Mouse (Mus musculus): ENCODE measurements around the gene Hist1h2ad. TPM values are rescaled to one million over a fixed set of nuclear protein-coding genes. Genes with fewer than 3 reads are reported as not detected.
A peak's percentile ranks its signal among the peaks of the same experiment; 100 is the strongest.
"Not testable (repeated sequence)": the region's sequence is repeated elsewhere in the genome, so short reads cannot be mapped to it uniquely, and the experiment has no call there.

The Hist1h2ad gene
- polyA plus RNA-seq, 1 experiment from 2014 or later = 2.1 TPM

DNA sequence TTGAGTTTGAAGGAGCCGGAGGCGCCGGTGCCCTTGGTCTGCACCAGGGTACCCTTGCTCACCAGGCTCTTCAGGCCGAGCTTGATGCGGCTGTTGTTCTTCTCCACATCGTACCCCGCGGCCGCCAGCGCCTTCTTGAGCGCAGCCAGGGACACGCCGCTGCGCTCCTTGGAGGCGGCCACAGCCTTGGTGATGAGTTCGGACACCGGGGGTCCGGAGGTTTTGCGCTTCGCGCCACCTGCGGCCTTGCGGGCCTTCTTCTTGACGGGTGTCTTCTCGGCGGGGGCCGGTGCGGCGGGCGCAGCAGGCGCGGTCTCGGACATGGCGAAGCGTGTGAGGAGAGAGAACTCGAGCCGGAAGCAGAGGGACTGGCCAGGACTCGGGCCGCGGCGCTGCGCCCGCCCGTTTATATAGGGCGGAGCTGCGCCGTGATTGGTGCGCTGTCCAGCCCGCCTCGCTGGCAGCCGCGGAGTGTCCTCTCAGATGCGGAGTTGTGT, 48.0 kb downstream of the Hist1h2ad start, which contains the start of gene Hist1h1e:
Gene Hist1h1e (minus strand): TSS at position 384 of the 497 bp plus-strand sequence.
- H3K27me3 ChIP-seq (ENCODE audit: control insufficient read depth, insufficient read depth, low read length); H3K4me1 ChIP-seq (ENCODE audit: control insufficient read depth, insufficient read depth, low read length); H3K36me3 ChIP-seq (replicated peaks; ENCODE audit: control insufficient read depth, insufficient read depth, low read depth, low read length); H3K9me3 ChIP-seq (replicated peaks; ENCODE audit: control insufficient read depth, low read length): not testable (repeated sequence)
- Histone ChIP-seq H3K27ac (replicated peaks; ENCODE audit: low read depth, low read length) (peak within 1 kb of the TSS; percentile 90), H3K4me3 (ENCODE audit: low read depth, low read length) (peak within 1 kb of the TSS; percentile 48), H3K4me2 (ENCODE audit: low read depth, low read length) (peak within 1 kb of the TSS; percentile 62), H3K9ac (replicated peaks; ENCODE audit: low read length) (peak within 1 kb of the TSS; percentile 77)
- WGBS = under 1% methylated on average over 51 of the region's 53 CpGs
- ATAC-seq (replicated peaks; ENCODE audit: insufficient number of reproducible peaks, low FRiP score, low TSS enrichment, low read depth) = peak; percentile 91
- DNase-seq (ENCODE audit: low spot score) = peak; percentile 93

DNA sequence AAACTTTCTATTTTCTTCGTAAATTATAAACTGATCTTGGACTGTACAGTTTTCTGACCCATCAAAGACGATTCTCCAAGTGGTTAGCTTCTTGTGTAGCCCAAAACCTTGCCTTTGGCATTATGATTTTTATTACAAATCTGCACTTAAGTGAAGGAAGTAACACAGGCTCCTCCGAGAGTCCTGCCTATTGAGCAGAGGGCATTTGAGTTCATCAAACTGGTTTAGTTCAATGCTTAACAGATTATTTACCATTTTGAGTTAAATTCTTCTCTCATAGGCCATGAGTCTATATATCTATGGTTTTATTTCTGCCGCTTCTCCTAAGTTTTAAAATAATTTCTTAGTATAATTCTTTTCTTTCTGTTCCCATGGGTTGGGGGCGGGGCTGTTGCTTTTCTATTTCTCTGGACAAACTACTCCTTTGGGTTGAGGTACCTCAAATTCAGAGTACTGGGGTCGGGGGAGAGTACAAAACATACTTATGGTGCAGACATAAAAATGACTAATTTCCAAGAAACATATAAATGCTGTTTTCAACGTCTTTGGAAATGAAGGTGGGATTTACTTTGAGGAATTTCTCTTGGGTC, 48.8 kb downstream of the Hist1h2ad start:
- WGBS = 30% methylated on average over 7 of the region's 7 CpGs
- Histone ChIP-seq H3K4me1 (ENCODE audit: control insufficient read depth, insufficient read depth, low read length) (no peaks in the 10 kb centered on the region), H3K4me3 (ENCODE audit: low read depth, low read length) (peak overlapping the region; percentile 48; the same call in 1 of the 2 replicates), H3K27ac (replicated peaks; ENCODE audit: low read depth, low read length) (no peak overlapping the region), H3K36me3 (replicated peaks; ENCODE audit: control insufficient read depth, insufficient read depth, low read depth, low read length) (no peaks in the 10 kb centered on the region), H3K9me3 (replicated peaks; ENCODE audit: control insufficient read depth, low read length) (no peaks in the 10 kb centered on the region), H3K4me2 (ENCODE audit: low read depth, low read length) (peak overlapping the region; percentile 25), H3K9ac (replicated peaks; ENCODE audit: low read length) (peak overlapping the region; percentile 41), H3K27me3 (ENCODE audit: control insufficient read depth, insufficient read depth, low read length) (no peaks in the 10 kb centered on the region)
- ATAC-seq (replicated peaks; ENCODE audit: insufficient number of reproducible peaks, low FRiP score, low TSS enrichment, low read depth) = no peak
- DNase-seq (ENCODE audit: low spot score) = peak; percentile 22

Small RNAs within 50 kb of the gene (microRNA-seq; reads per million reads assigned to microRNA genes)
- gene Gm44297 (ENCODE audit: borderline number of aligned reads) (not detected), gene Gm44359 (ENCODE audit: borderline number of aligned reads) (not detected), gene Gm44394 (ENCODE audit: borderline number of aligned reads) (not detected)

Other genes with a start within 250 kb of the Hist1h2ad start
- gene Zfp322a, start 205.2 kb upstream of the Hist1h2ad start, polyA plus RNA-seq (2014; fragmentation: Nextera tagmentation; extraction: Ambion mirVana) = 72.4 and 76.2 TPM in 2 replicates
- 15.0 and 16.2 TPM in 2 replicates for gene Abt1, start 150.5 kb upstream of the Hist1h2ad start, polyA plus RNA-seq (2014; fragmentation: Nextera tagmentation; extraction: Ambion mirVana)
- 0.24 and 0.35 TPM in 2 replicates for gene Btn1a1, start 108.5 kb upstream of the Hist1h2ad start, polyA plus RNA-seq (2014; fragmentation: Nextera tagmentation; extraction: Ambion mirVana)
- 1.1 and 1.4 TPM in 2 replicates for gene Btn2a2, start 85.5 kb upstream of the Hist1h2ad start, polyA plus RNA-seq (2014; fragmentation: Nextera tagmentation; extraction: Ambion mirVana)
- 3.5 and 5.0 TPM in 2 replicates for gene Hist1h4h, start 43.3 kb upstream of the Hist1h2ad start, polyA plus RNA-seq (2014; fragmentation: Nextera tagmentation; extraction: Ambion mirVana)
- 7.8 and 7.9 TPM in 2 replicates for gene Hist1h2af, start 40.5 kb upstream of the Hist1h2ad start, polyA plus RNA-seq (2014; fragmentation: Nextera tagmentation; extraction: Ambion mirVana)
- 6.1 and 7.8 TPM in 2 replicates for gene Hist1h3g, start 39.0 kb upstream of the Hist1h2ad start, polyA plus RNA-seq (2014; fragmentation: Nextera tagmentation; extraction: Ambion mirVana)
- 0.67 and 1.3 TPM in 2 replicates for gene Hist1h2bh, start 31.0 kb upstream of the Hist1h2ad start, polyA plus RNA-seq (2014; fragmentation: Nextera tagmentation; extraction: Ambion mirVana)
- 1.2 and 1.5 TPM in 2 replicates for gene Hist1h3f, start 30.3 kb upstream of the Hist1h2ad start, polyA plus RNA-seq (2014; fragmentation: Nextera tagmentation; extraction: Ambion mirVana)
- 1.3 TPM in 1 of 2 replicates, not detected in the other for gene Hist1h4f, start 22.7 kb upstream of the Hist1h2ad start, polyA plus RNA-seq (2014; fragmentation: Nextera tagmentation; extraction: Ambion mirVana)
- 0.53 and 0.71 TPM in 2 replicates for gene Hist1h1d, start 21.1 kb upstream of the Hist1h2ad start, polyA plus RNA-seq (2014; fragmentation: Nextera tagmentation; extraction: Ambion mirVana)
- 9.0 and 12.1 TPM in 2 replicates for gene Hist1h3e, start 12.0 kb upstream of the Hist1h2ad start, polyA plus RNA-seq (2014; fragmentation: Nextera tagmentation; extraction: Ambion mirVana)
- 78.4 and 99.4 TPM in 2 replicates for gene Hist1h2ae, start 3.2 kb upstream of the Hist1h2ad start, polyA plus RNA-seq (2014; fragmentation: Nextera tagmentation; extraction: Ambion mirVana)
- gene Hist1h2bg, start 3.0 kb upstream of the Hist1h2ad start, polyA plus RNA-seq (2014; fragmentation: Nextera tagmentation; extraction: Ambion mirVana) = 8.4 and 8.6 TPM in 2 replicates
- 4.1 and 4.9 TPM in 2 replicates for gene Hist1h2bf, start 185 bp upstream of the Hist1h2ad start, polyA plus RNA-seq (2014; fragmentation: Nextera tagmentation; extraction: Ambion mirVana)
- gene Hist1h3d, start 1.4 kb downstream of the Hist1h2ad start, polyA plus RNA-seq (2014; fragmentation: Nextera tagmentation; extraction: Ambion mirVana) = 10.2 and 11.3 TPM in 2 replicates
- 115 and 122 TPM in 2 replicates for gene Hist1h4d, start 7.2 kb downstream of the Hist1h2ad start, polyA plus RNA-seq (2014; fragmentation: Nextera tagmentation; extraction: Ambion mirVana)
- gene Hist1h2be, start 46.7 kb downstream of the Hist1h2ad start, polyA plus RNA-seq (2014; fragmentation: Nextera tagmentation; extraction: Ambion mirVana) = 2.1 and 3.1 TPM in 2 replicates
- gene Hist1h1e, start 48.2 kb downstream of the Hist1h2ad start, polyA plus RNA-seq (2014; fragmentation: Nextera tagmentation; extraction: Ambion mirVana) = 23.0 and 24.4 TPM in 2 replicates
- gene Hist1h2ac, start 109.6 kb downstream of the Hist1h2ad start, polyA plus RNA-seq (2014; fragmentation: Nextera tagmentation; extraction: Ambion mirVana) = 1.4 and 2.2 TPM in 2 replicates
- gene Hist1h2bc, start 109.8 kb downstream of the Hist1h2ad start, polyA plus RNA-seq (2014; fragmentation: Nextera tagmentation; extraction: Ambion mirVana) = 25.1 and 27.3 TPM in 2 replicates
- gene Hist1h1t, start 121.4 kb downstream of the Hist1h2ad start, polyA plus RNA-seq (2014; fragmentation: Nextera tagmentation; extraction: Ambion mirVana) = not detected in 2 replicates
- 6.1 TPM in 2 replicates for gene Hist1h4c, start 124.1 kb downstream of the Hist1h2ad start, polyA plus RNA-seq (2014; fragmentation: Nextera tagmentation; extraction: Ambion mirVana)
- gene Hfe, start 136.5 kb downstream of the Hist1h2ad start, polyA plus RNA-seq (2014; fragmentation: Nextera tagmentation; extraction: Ambion mirVana) = 4.3 and 4.6 TPM in 2 replicates
- 18.8 and 19.7 TPM in 2 replicates for gene Hist1h1c, start 164.4 kb downstream of the Hist1h2ad start, polyA plus RNA-seq (2014; fragmentation: Nextera tagmentation; extraction: Ambion mirVana)
- 15.5 and 18.1 TPM in 2 replicates for gene Hist1h3c, start 171.2 kb downstream of the Hist1h2ad start, polyA plus RNA-seq (2014; fragmentation: Nextera tagmentation; extraction: Ambion mirVana)
- 2.6 and 2.9 TPM in 2 replicates for gene Hist1h2bb, start 172.4 kb downstream of the Hist1h2ad start, polyA plus RNA-seq (2014; fragmentation: Nextera tagmentation; extraction: Ambion mirVana)
- 48.1 and 54.7 TPM in 2 replicates for gene Hist1h2ab, start 176.7 kb downstream of the Hist1h2ad start, polyA plus RNA-seq (2014; fragmentation: Nextera tagmentation; extraction: Ambion mirVana)
- gene Hist1h3b, start 177.9 kb downstream of the Hist1h2ad start, polyA plus RNA-seq (2014; fragmentation: Nextera tagmentation; extraction: Ambion mirVana) = 8.3 and 10.5 TPM in 2 replicates
- gene Hist1h4b, start 182.6 kb downstream of the Hist1h2ad start, polyA plus RNA-seq (2014; fragmentation: Nextera tagmentation; extraction: Ambion mirVana) = 7.4 and 10.1 TPM in 2 replicates
- not detected in 2 replicates for gene Hist1h4a, start 186.8 kb downstream of the Hist1h2ad start, polyA plus RNA-seq (2014; fragmentation: Nextera tagmentation; extraction: Ambion mirVana)
- 4.0 and 4.3 TPM in 2 replicates for gene Hist1h3a, start 188.0 kb downstream of the Hist1h2ad start, polyA plus RNA-seq (2014; fragmentation: Nextera tagmentation; extraction: Ambion mirVana)
- gene Hist1h1a, start 189.3 kb downstream of the Hist1h2ad start, polyA plus RNA-seq (2014; fragmentation: Nextera tagmentation; extraction: Ambion mirVana) = 4.5 and 5.0 TPM in 2 replicates
- 0.18 TPM in 1 of 2 replicates, not detected in the other for gene Trim38, start 195.5 kb downstream of the Hist1h2ad start, polyA plus RNA-seq (2014; fragmentation: Nextera tagmentation; extraction: Ambion mirVana)
- not detected in 2 replicates for gene Slc17a2, start 232.6 kb downstream of the Hist1h2ad start, polyA plus RNA-seq (2014; fragmentation: Nextera tagmentation; extraction: Ambion mirVana)

Measured in embryonic facial prominence, embryonic 11.5 days (tissue).